Mouse (Mus musculus) small intestine, adult 2 months (tissue): ENCODE data around the gene Cadps2.

Source experiments
- CTCF ChIP-seq: fragments of 200-500 bp; IDR thresholded peaks from 2 replicates; pipeline ENCODE4 v1.5.1; 2012; ENCODE audit warnings: low read depth, mild to moderate bottlenecking, control low read depth, inconsistent platforms, low read length, moderate library complexity, mixed read lengths; ENCODE audit not compliant: insufficient replicate concordance, insufficient read length; ENCODE audit errors: extremely low read depth
- POLR2A ChIP-seq: fragments of 200-500 bp; IDR thresholded peaks from 2 replicates; pipeline ENCODE4 v1.6.1; 2012; ENCODE audit warnings: low read depth, mild to moderate bottlenecking, control low read depth, inconsistent platforms, low read length, moderate library complexity

DNA sequence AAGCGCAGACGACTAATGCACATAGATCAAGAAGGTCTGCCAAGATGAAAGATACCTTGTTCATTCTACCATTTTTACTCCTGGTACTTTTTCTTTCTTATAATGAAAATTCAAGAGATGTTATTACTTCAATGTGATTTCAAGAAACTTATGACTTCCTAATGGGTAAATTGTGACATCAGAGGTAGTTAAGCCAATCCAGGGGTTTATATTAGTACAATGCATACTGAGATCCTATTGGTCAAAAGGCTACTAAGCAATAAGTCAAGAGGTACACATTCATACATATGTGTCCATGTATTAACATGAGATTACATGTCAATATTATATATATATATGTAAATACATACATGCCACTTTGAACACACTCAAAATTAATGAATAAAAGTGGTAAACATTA, 184.2 kb downstream of the Cadps2 start, which contains the start of gene Rnf148:
- TF ChIP-seq CTCF (no peak), POLR2A (no peak)
